Mouse (Mus musculus) stomach, embryonic 16.5 days (tissue): ENCODE data around the gene Adk. TPM values are rescaled to one million over a fixed set of nuclear protein-coding genes. Genes with fewer than 3 reads are reported as not detected.

Source experiments
- ATAC-seq: fragments of 200-750 bp; cut with Nextera tagmentation; 2 replicates; pipeline ENCODE4 v1.8.0; 2017; ENCODE audit warnings: moderate number of reproducible peaks, moderate TSS enrichment; ENCODE audit not compliant: insufficient read depth, low FRiP score
- H3K27ac ChIP-seq: fragments of 300-500 bp; sonication (generic); 2 replicates; pipeline ENCODE4 v1.5.1; 2014; ENCODE audit warnings: low read length
- H3K27me3 ChIP-seq: fragments of 300-500 bp; sonication (generic); 2 replicates; pipeline ENCODE4 v1.6.1; 2014; ENCODE audit warnings: low read length, control low read depth, mixed read lengths; ENCODE audit not compliant: control insufficient read depth, insufficient read depth
- H3K36me3 ChIP-seq: fragments of 300-500 bp; sonication (generic); 2 replicates; pipeline ENCODE4 v1.6.1; 2014; ENCODE audit warnings: low read length; ENCODE audit not compliant: control insufficient read depth, insufficient read depth
- H3K4me1 ChIP-seq: fragments of 300-500 bp; sonication (generic); 2 replicates; pipeline ENCODE4 v1.6.1; 2014; ENCODE audit warnings: low read length, control low read depth, mixed read lengths; ENCODE audit not compliant: control insufficient read depth, insufficient read depth
- H3K4me2 ChIP-seq: fragments of 300-500 bp; sonication (generic); 2 replicates; pipeline ENCODE4 v1.6.1; 2014; ENCODE audit warnings: low read depth, low read length, mixed read lengths
- H3K4me3 ChIP-seq: fragments of 300-500 bp; sonication (generic); replicated peaks from 2 replicates; pipeline ENCODE4 v1.5.1; 2014; ENCODE audit warnings: mild to moderate bottlenecking, low read length
- H3K9ac ChIP-seq: fragments of 300-500 bp; sonication (generic); 2 replicates; pipeline ENCODE4 v1.6.1; 2014; ENCODE audit warnings: low read length
- H3K9me3 ChIP-seq: fragments of 300-500 bp; sonication (generic); replicated peaks from 2 replicates; pipeline ENCODE4 v1.6.1; 2016; ENCODE audit warnings: low read length, control low read depth; ENCODE audit not compliant: control insufficient read depth
- whole genome bisulfite sequencing: fragments of 180-500 bp; shearing (Covaris S2); extraction: QIAGEN DNeasy Blood & Tissue Kit; methylation state at CpG from one replicate; pipeline ENCODE4 v1.1.7; 2014; 5-methylcytosine and 5-hydroxymethylcytosine counted together
- polyA plus RNA-seq: library from polyadenylated mRNA; unstranded; fragments of >200 nt; fragmentation: Nextera tagmentation; extraction: Ambion mirVana; gene quantifications from 2 replicates; pipeline ENCODE4 v1.2.1, GENCODE M21; 2015

Adk gene
- polyA plus RNA-seq, 1 experiment from 2014 or later = 151 TPM

GRCm38 (mm10) chr14:21114339-21114738 lies 62.0 kb downstream of the Adk start:
- no peaks in the 10 kb centered on the region for H3K4me1 ChIP-seq
- H3K36me3 ChIP-seq = no peaks in the 10 kb centered on the region
- ATAC-seq = no peak
- no peak overlapping the region for H3K4me2 ChIP-seq
- H3K27ac ChIP-seq = no peak overlapping the region
- H3K4me3 ChIP-seq = no peak overlapping the region
- H3K27me3 ChIP-seq = no peaks in the 10 kb centered on the region
- no peaks in the 10 kb centered on the region for H3K9me3 ChIP-seq
- no peak overlapping the region for H3K9ac ChIP-seq

- Histone ChIP-seq H3K36me3 (no peaks in the 10 kb centered on the region), H3K9me3 (no peaks in the 10 kb centered on the region), H3K4me1 (no peaks in the 10 kb centered on the region), H3K9ac (no peak overlapping the region), H3K27ac (no peak overlapping the region), H3K27me3 (no peaks in the 10 kb centered on the region), H3K4me3 (no peak overlapping the region), H3K4me2 (no peak overlapping the region)
- ATAC-seq = no peak
- 29% methylated on average over 4 of the region's 4 CpGs for WGBS
Measured at GRCm38 (mm10) chr14:21115318-21115717, 62.9 kb downstream of the Adk start.

- peak; percentile 64; the same call in 1 of the 2 replicates for ATAC-seq
- WGBS = 50% methylated on average over 3 of the region's 3 CpGs
- H3K4me2 ChIP-seq = no peak overlapping the region
- H3K27ac ChIP-seq = no peak overlapping the region
- no peaks in the 10 kb centered on the region for H3K4me1 ChIP-seq
- no peaks in the 10 kb centered on the region for H3K27me3 ChIP-seq
- H3K9ac ChIP-seq = no peak overlapping the region
- no peaks in the 10 kb centered on the region for H3K36me3 ChIP-seq
- no peak overlapping the region for H3K4me3 ChIP-seq
- H3K9me3 ChIP-seq = no peaks in the 10 kb centered on the region
Measured at GRCm38 (mm10) chr14:21115888-21116460, 63.6 kb downstream of the Adk start.

GRCm38 (mm10) chr14:21118095-21118494 lies 65.7 kb downstream of the Adk start:
- Histone ChIP-seq H3K36me3 (no peaks in the 10 kb centered on the region), H3K9me3 (no peaks in the 10 kb centered on the region), H3K4me1 (no peaks in the 10 kb centered on the region), H3K4me2 (no peak overlapping the region), H3K27ac (no peak overlapping the region), H3K4me3 (no peak overlapping the region), H3K9ac (no peak overlapping the region), H3K27me3 (no peaks in the 10 kb centered on the region)
- ATAC-seq = no peak
- WGBS = 62% methylated on average over 4 of the region's 4 CpGs

- ATAC-seq = no peak
- 78% methylated on average over 9 of the region's 9 CpGs for WGBS
Measured at GRCm38 (mm10) chr14:21119653-21120313, 67.4 kb downstream of the Adk start.

GRCm38 (mm10) chr14:21120473-21120872 lies 68.1 kb downstream of the Adk start:
- no peaks in the 10 kb centered on the region for H3K9me3 ChIP-seq

More at GRCm38 (mm10) chr14:21119653-21120313, 67.4 kb downstream of the Adk start:
- Histone ChIP-seq H3K36me3 (no peaks in the 10 kb centered on the region), H3K27me3 (no peaks in the 10 kb centered on the region), H3K27ac (no peak overlapping the region), H3K4me1 (no peaks in the 10 kb centered on the region), H3K9ac (no peak overlapping the region), H3K4me3 (no peak overlapping the region), H3K9me3 (no peaks in the 10 kb centered on the region), H3K4me2 (no peak overlapping the region)

GRCm38 (mm10) chr14:21127215-21127614 lies 74.8 kb downstream of the Adk start:
- no peaks in the 10 kb centered on the region for H3K9me3 ChIP-seq
- no peak overlapping the region for H3K27ac ChIP-seq
- H3K9ac ChIP-seq = no peak overlapping the region
- no peak overlapping the region for H3K4me3 ChIP-seq
- no peak overlapping the region for H3K4me2 ChIP-seq
- no peaks in the 10 kb centered on the region for H3K27me3 ChIP-seq
- H3K4me1 ChIP-seq = no peaks in the 10 kb centered on the region
- H3K36me3 ChIP-seq = no peaks in the 10 kb centered on the region
- WGBS = 69% methylated on average over 6 of the region's 6 CpGs
- peak; percentile 56; the same call in 1 of the 2 replicates for ATAC-seq

More at GRCm38 (mm10) chr14:21120473-21120872, 68.1 kb downstream of the Adk start:
- no peaks in the 10 kb centered on the region for H3K4me1 ChIP-seq
- no peak for ATAC-seq
- no peak overlapping the region for H3K9ac ChIP-seq
- no peaks in the 10 kb centered on the region for H3K27me3 ChIP-seq
- 30% methylated on average over 3 of the region's 3 CpGs for WGBS
- no peaks in the 10 kb centered on the region for H3K36me3 ChIP-seq
- H3K4me2 ChIP-seq = no peak overlapping the region
- no peak overlapping the region for H3K4me3 ChIP-seq
- H3K27ac ChIP-seq = no peak overlapping the region

GRCm38 (mm10) chr14:21136906-21137305 lies 84.5 kb downstream of the Adk start:
- ATAC-seq = no peak
- Histone ChIP-seq H3K4me2 (no peak overlapping the region), H3K4me1 (no peaks in the 10 kb centered on the region), H3K27me3 (no peaks in the 10 kb centered on the region), H3K27ac (no peak overlapping the region), H3K36me3 (no peaks in the 10 kb centered on the region), H3K9me3 (no peaks in the 10 kb centered on the region), H3K4me3 (no peak overlapping the region), H3K9ac (no peak overlapping the region)
- 35% methylated on average over 1 of the region's 1 CpGs for WGBS

- H3K9ac ChIP-seq = no peak overlapping the region
- H3K4me1 ChIP-seq = 0 out of 2 replicates have a peak, but pooled peaks cover 3% of the 10 kb centered on the region
Measured at GRCm38 (mm10) chr14:21142603-21143002, 90.2 kb downstream of the Adk start.

More at GRCm38 (mm10) chr14:21142603-21143002, 90.2 kb downstream of the Adk start:
- Histone ChIP-seq H3K4me2 (no peak overlapping the region), H3K4me3 (no peak overlapping the region), H3K36me3 (no peaks in the 10 kb centered on the region), H3K27me3 (no peaks in the 10 kb centered on the region), H3K27ac (no peak overlapping the region), H3K9me3 (no peaks in the 10 kb centered on the region)
- ATAC-seq = no peak
- 80% methylated on average over 1 of the region's 1 CpGs for WGBS
